ENCODE assay signal across 16 mouse cellular contexts in genomic region chr16:29684111-29684510, GRCm38 (mm10).
DNase-seq lines count a peak whose midpoint lies in the region; ATAC-seq and TF ChIP-seq lines count a peak whose summit lies in the region.
"Had no signal": no experiment of that assay in that cellular context is flagged by ENCODE, and none has a peak within 500 bp of the region (broad histone marks: within the 10 kb centered on the region; RNA-seq: fewer than 3 reads in every experiment).

No protein-coding gene starts in this region.

- no peak overlapping the region for H3K4me3 ChIP-seq in forebrain, embryonic 12.5 days (replicated peaks)
- no peak overlapping the region for H3K4me3 ChIP-seq in forebrain, embryonic 11.5 days (ENCODE audit: low read depth, low read length)
- H3K4me3 ChIP-seq in lung, postnatal 0 days (ENCODE audit: low read depth, low read length): no peak overlapping the region
- no peak overlapping the region for H3K4me3 ChIP-seq in limb, embryonic 10.5 days
- H3K4me3 ChIP-seq: heart, embryonic 12.5 days; megakaryocyte, embryonic 14.5 days had no signal

- peaks cover 50% of the 10 kb centered on the region for H3K27me3 ChIP-seq in forebrain, embryonic 12.5 days
- peaks cover 9% of the 10 kb centered on the region; the same call in 1 of the 2 replicates for H3K27me3 ChIP-seq in forebrain, embryonic 11.5 days (ENCODE audit: control insufficient read depth, insufficient read depth, low read length)
- no peaks in the 10 kb centered on the region for H3K27me3 ChIP-seq in lung, postnatal 0 days (replicated peaks; ENCODE audit: insufficient read depth, low read length)
- 0 out of 2 replicates have a peak, but pooled peaks cover 15% of the 10 kb centered on the region for H3K27me3 ChIP-seq in limb, embryonic 10.5 days (ENCODE audit: low read depth, poor library complexity, severe bottlenecking)
- H3K27me3 ChIP-seq: CH12.LX; heart, embryonic 12.5 days had no signal

- no peak overlapping the region for H3K9ac ChIP-seq in forebrain, embryonic 12.5 days
- H3K9ac ChIP-seq in forebrain, embryonic 11.5 days (ENCODE audit: low read length): no peak overlapping the region
- no peak overlapping the region for H3K9ac ChIP-seq in lung, postnatal 0 days (replicated peaks; ENCODE audit: low read depth)
- H3K9ac ChIP-seq: heart, embryonic 12.5 days had no signal

- WGBS in forebrain, embryonic 12.5 days: 46% methylated on average over 2 of the region's 2 CpGs
- 55% methylated on average over 2 of the region's 2 CpGs for WGBS in forebrain, embryonic 11.5 days
- 46% methylated on average over 2 of the region's 2 CpGs for WGBS in lung, postnatal 0 days
- WGBS in limb, embryonic 10.5 days: 74% methylated on average over 2 of the region's 2 CpGs

- no peak for ATAC-seq in forebrain, embryonic 12.5 days (ENCODE audit: low FRiP score)
- ATAC-seq in forebrain, embryonic 11.5 days (replicated peaks; ENCODE audit: low FRiP score): no peak
- ATAC-seq in lung, postnatal 0 days: no peak

- no peak overlapping the region for H3K4me2 ChIP-seq in forebrain, embryonic 12.5 days
- no peak overlapping the region for H3K4me2 ChIP-seq in forebrain, embryonic 11.5 days (ENCODE audit: low read depth, low read length, severe bottlenecking)
- no peak overlapping the region for H3K4me2 ChIP-seq in lung, postnatal 0 days (replicated peaks; ENCODE audit: low read depth, low read length)

- no peak for TF ChIP-seq EP300 in lung, postnatal 0 days (IDR thresholded peaks at IDR 0.05)

- no peaks in the 10 kb centered on the region for H3K36me3 ChIP-seq in forebrain, embryonic 12.5 days (replicated peaks)
- no peaks in the 10 kb centered on the region for H3K36me3 ChIP-seq in forebrain, embryonic 11.5 days (ENCODE audit: control insufficient read depth, insufficient read depth, low read length)
- H3K36me3 ChIP-seq in lung, postnatal 0 days (ENCODE audit: insufficient read depth, low read length): no peaks in the 10 kb centered on the region
- no peaks in the 10 kb centered on the region for H3K36me3 ChIP-seq in limb, embryonic 10.5 days
- H3K36me3 ChIP-seq: heart, embryonic 12.5 days had no signal

- H3K9me3 ChIP-seq in forebrain, embryonic 12.5 days: no peaks in the 10 kb centered on the region
- no peaks in the 10 kb centered on the region for H3K9me3 ChIP-seq in forebrain, embryonic 11.5 days (ENCODE audit: control insufficient read depth, low read length)
- H3K9me3 ChIP-seq in lung, postnatal 0 days (ENCODE audit: low read length): no peaks in the 10 kb centered on the region
- no peaks in the 10 kb centered on the region for H3K9me3 ChIP-seq in limb, embryonic 10.5 days (replicated peaks)
- H3K9me3 ChIP-seq: heart, embryonic 12.5 days; megakaryocyte, embryonic 14.5 days had no signal

- no peak for DNase-seq in forebrain, embryonic 11.5 days (ENCODE audit: low spot score)
- DNase-seq in lung, postnatal 0 days (ENCODE audit: low spot score): peak; percentile 21
- DNase-seq in lung, postnatal 10 days: no peak
- DNase-seq in R1 (ENCODE audit: low read depth, low spot score): peak; percentile 48
- no peak for DNase-seq in limb, embryonic 10.5 days (ENCODE audit: low spot score)
- no peak for DNase-seq in frontal cortex, postnatal 36 days (ENCODE audit: low spot score in 2 of 2)
- no peak for DNase-seq in Muller cell, postnatal 12 days (ENCODE audit: inconsistent ontology term)
- DNase-seq: adrenal gland, adult 2 months; cerebellum, adult 18-20 months; gastrocnemius, postnatal 25 days; liver; thymus, postnatal 25 days had no signal

- peaks cover 50% of the 10 kb centered on the region for H3K4me1 ChIP-seq in forebrain, embryonic 12.5 days
- peaks cover 30% of the 10 kb centered on the region; the same call in 1 of the 2 replicates for H3K4me1 ChIP-seq in forebrain, embryonic 11.5 days (replicated peaks; ENCODE audit: control insufficient read depth, insufficient read depth, low read length)
- H3K4me1 ChIP-seq in lung, postnatal 0 days (ENCODE audit: insufficient read depth, low read depth, low read length): 0 out of 2 replicates have a peak, but pooled peaks cover 2% of the 10 kb centered on the region
- peaks cover 56% of the 10 kb centered on the region for H3K4me1 ChIP-seq in limb, embryonic 10.5 days

- H3K27ac ChIP-seq in forebrain, embryonic 12.5 days: peak overlapping the region; percentile 71
- no peak overlapping the region for H3K27ac ChIP-seq in forebrain, embryonic 11.5 days (ENCODE audit: low read depth, low read length)
- no peak overlapping the region for H3K27ac ChIP-seq in lung, postnatal 0 days (ENCODE audit: low read length)
- H3K27ac ChIP-seq in limb, embryonic 10.5 days: peak overlapping the region; percentile 80

- no peak for TF ChIP-seq CTCF in lung, postnatal 0 days (IDR thresholded peaks at IDR 0.05)

Comparison
In these comparisons a context has a peak if more than half of its experiments do, and no peak if none do; other contexts are left out.
1. H3K27ac ChIP-seq: peak in forebrain, embryonic 12.5 days (single experiment) and limb, embryonic 10.5 days (single experiment); none in forebrain, embryonic 11.5 days (single experiment) and lung, postnatal 0 days (single experiment).
2. DNase-seq: peak in lung, postnatal 0 days (single experiment) and R1 (single experiment); none in forebrain, embryonic 11.5 days (single experiment), lung, postnatal 10 days (single experiment), limb, embryonic 10.5 days (single experiment), frontal cortex, postnatal 36 days (0 of 2) and Muller cell, postnatal 12 days (single experiment).